Mouse (Mus musculus) embryonic stem cell, embryonic (primary cell): ENCODE data around the gene Mafb.

ENCODE experiments used
- CTCF ChIA-PET, 4 experiments: fragments of 300-600 bp in 2 of 4; fragments of 350-600 bp in 2 of 4; sonication (Branson Sonifier 250); formaldehyde crosslinking; loops; one replicate each; lab custom pipeline; 2022; ENCODE audit warnings: inconsistent platforms in 2 of 4; lab: Charles Lee
- POLR2A ChIA-PET, 4 experiments: fragments of 300-600 bp in 2 of 4; fragments of 350-600 bp in 2 of 4; sonication (Branson Sonifier 250); formaldehyde crosslinking; loops; one replicate each; lab custom pipeline; 2022; ENCODE audit warnings: antibody characterized with exemption in 4 of 4, inconsistent platforms in 1 of 4; lab: Charles Lee

Mafb gene

GRCm38 (mm10) chr2:160348072-160348604, 18.7 kb downstream of the Mafb start:
- POLR2A ChIA-PET, result interaction anchor here in 3 of 4 experiments (0.6 to 1.1 kb wide), 6 partner anchors 14 to 504 kb away, joined by 3 to 6 read pairs (median 4); partner anchors contain the start of gene Gm826 (in 1 of the 3)

GRCm38 (mm10) chr2:160345644-160346043, 21.2 kb downstream of the Mafb start:
- ChIA-PET POLR2A (interaction anchor here in 1 of 4 experiments (1.6 kb wide), 1 partner anchor 20 kb away, joined by 5 read pairs; no protein-coding TSS in a partner anchor), CTCF (interaction anchor here in 1 of 4 experiments (1.1 kb wide), 1 partner anchor 9 kb away, joined by 3 read pairs; no protein-coding TSS in a partner anchor)

More at GRCm38 (mm10) chr2:160348072-160348604, 18.7 kb downstream of the Mafb start:
- CTCF ChIA-PET, result interaction anchor here in 2 of 4 experiments (0.5 to 0.6 kb wide), 4 partner anchors 64 to 853 kb away, joined by 3 to 12 read pairs (median 4); no protein-coding TSS in a partner anchor

- CTCF ChIA-PET, result no interaction called here
- POLR2A ChIA-PET, result no interaction called here
These were observed 26.7 kb downstream of the Mafb start for GRCm38 (mm10) chr2:160340121-160340520.

GRCm38 (mm10) chr2:160339595-160339994, 27.3 kb downstream of the Mafb start:
- POLR2A ChIA-PET, result no interaction called here
- CTCF ChIA-PET, result interaction anchor here in 1 of 4 experiments (0.7 kb wide), 1 partner anchor 16 kb away, joined by 6 read pairs; no protein-coding TSS in a partner anchor

- POLR2A ChIA-PET, result no interaction called here
- CTCF ChIA-PET, result interaction anchor here in 1 of 4 experiments (0.8 kb wide), 1 partner anchor 18 kb away, joined by 3 read pairs; no protein-coding TSS in a partner anchor
These were observed 30.8 kb downstream of the Mafb start for GRCm38 (mm10) chr2:160336053-160336452.

GRCm38 (mm10) chr2:160335043-160335442, 31.8 kb downstream of the Mafb start:
- CTCF ChIA-PET, result interaction anchor here in 1 of 4 experiments (0.8 kb wide), 1 partner anchor 19 kb away, joined by 3 read pairs; no protein-coding TSS in a partner anchor
- POLR2A ChIA-PET, result no interaction called here

- ChIA-PET POLR2A (interaction anchor here in 2 of 4 experiments (0.6 to 1.5 kb wide), 2 partner anchors 14 to 37 kb away, joined by 3 read pairs; no protein-coding TSS in a partner anchor), CTCF (no interaction called here)
These were observed 32.7 kb downstream of the Mafb start, which contains the start of gene Gm826 for GRCm38 (mm10) chr2:160334111-160334661. Gene Gm826, minus strand, starts transcription at chr2:160334162.

GRCm38 (mm10) chr2:160332516-160333325, 34.1 kb downstream of the Mafb start:
- CTCF ChIA-PET, result interaction anchor here in 1 of 4 experiments (0.6 kb wide), 1 partner anchor 213 kb away, joined by 3 read pairs; no protein-coding TSS in a partner anchor
- POLR2A ChIA-PET, result interaction anchor here in 1 of 4 experiments (1.5 kb wide), 1 partner anchor 15 kb away, joined by 3 read pairs; no protein-coding TSS in a partner anchor

GRCm38 (mm10) chr2:160328886-160329285, 38.0 kb downstream of the Mafb start:
- ChIA-PET CTCF (interaction anchor here in 1 of 4 experiments (0.6 kb wide), 1 partner anchor 724 kb away, joined by 7 read pairs; no protein-coding TSS in a partner anchor), POLR2A (no interaction called here)

- ChIA-PET CTCF (no interaction called here), POLR2A (no interaction called here)
These were observed 39.1 kb downstream of the Mafb start for GRCm38 (mm10) chr2:160327716-160328115.

GRCm38 (mm10) chr2:160327167-160327566, 39.7 kb downstream of the Mafb start:
- ChIA-PET CTCF (no interaction called here), POLR2A (no interaction called here)

- ChIA-PET POLR2A (no interaction called here), CTCF (no interaction called here)
These were observed 41.7 kb downstream of the Mafb start for GRCm38 (mm10) chr2:160325105-160325644.

GRCm38 (mm10) chr2:160321829-160322228, 45.0 kb downstream of the Mafb start:
- ChIA-PET CTCF (no interaction called here), POLR2A (no interaction called here)

GRCm38 (mm10) chr2:160318255-160318654, 48.6 kb downstream of the Mafb start:
- POLR2A ChIA-PET, result no interaction called here
- CTCF ChIA-PET, result no interaction called here
